ENCODE assay signal across 8 mouse cellular contexts in genomic region chr2:166713690-166714426, GRCm38 (mm10). TPM values are rescaled to one million over a fixed set of nuclear protein-coding genes. Genes with fewer than 3 reads are reported as not detected.
DNase-seq lines count a peak whose midpoint lies in the region; ATAC-seq and TF ChIP-seq lines count a peak whose summit lies in the region.

Gene Prex1 (minus strand): TSS chr2:166713832.

- peak within 1 kb of the TSS; percentile 86 for H3K4me2 ChIP-seq in forebrain, postnatal 0 days (ENCODE audit: low read depth)
- peak within 1 kb of the TSS; percentile 75 for H3K4me2 ChIP-seq in neural tube, embryonic 14.5 days (ENCODE audit: low read depth, low read length)

- no peaks in the 10 kb centered on the region for H3K9me3 ChIP-seq in MEL (replicated peaks; ENCODE audit: insufficient read depth, low read length)
- H3K9me3 ChIP-seq in forebrain, postnatal 0 days (ENCODE audit: low read length) = no peaks in the 10 kb centered on the region
- no peaks in the 10 kb centered on the region for H3K9me3 ChIP-seq in neural tube, embryonic 14.5 days (ENCODE audit: control insufficient read depth, low read length)

- 0 out of 4 replicates have a peak, but pooled peaks have one; percentile 2 to 3 for TF ChIP-seq EP300 in MEL (IDR thresholded peaks at IDR 0.05; ENCODE audit: low read depth in 1 of 2, low read length in 2 of 2)

- under 1% methylated on average over 60 of the region's 69 CpGs for WGBS in forebrain, postnatal 0 days
- WGBS in neural tube, embryonic 14.5 days = 2% methylated on average over 63 of the region's 69 CpGs

- H3K27me3 ChIP-seq in MEL (ENCODE audit: control insufficient read depth in 1 of 2, insufficient read depth in 2 of 2, low read length in 2 of 2) = no peaks in the 10 kb centered on the region
- H3K27me3 ChIP-seq in forebrain, postnatal 0 days (ENCODE audit: insufficient read depth, low read length) = no peaks in the 10 kb centered on the region
- H3K27me3 ChIP-seq in neural tube, embryonic 14.5 days (ENCODE audit: control insufficient read depth, insufficient read depth, low read length) = no peaks in the 10 kb centered on the region
- no peaks in the 10 kb centered on the region for H3K27me3 ChIP-seq in testis, adult 2 months (ENCODE audit: control insufficient read depth, insufficient read depth, low read length)

- peak within 1 kb of the TSS; percentile 70 for H3K9ac ChIP-seq in MEL (ENCODE audit: control insufficient read depth, low read depth, low read length, poor library complexity, severe bottlenecking)
- peak within 1 kb of the TSS; percentile 68 for H3K9ac ChIP-seq in forebrain, postnatal 0 days
- H3K9ac ChIP-seq in neural tube, embryonic 14.5 days (replicated peaks; ENCODE audit: low read depth, low read length) = peak within 1 kb of the TSS; percentile 78

- TF ChIP-seq RAD21 in MEL (IDR thresholded peaks at IDR 0.05; ENCODE audit: low read depth, low read length) = no peak

- peaks cover 7% of the 10 kb centered on the region for H3K79me2 ChIP-seq in MEL (ENCODE audit: control insufficient read depth, insufficient read depth, low read length, poor library complexity)

- peak; percentile 90 for ATAC-seq in forebrain, postnatal 0 days
- ATAC-seq in neural tube, embryonic 14.5 days (ENCODE audit: low read depth) = peak; percentile 86

- peaks cover 7 to 27% of the 10 kb centered on the region in 2 experiments for H3K4me1 ChIP-seq in MEL (ENCODE audit: control insufficient read depth in 1 of 2, insufficient read depth in 2 of 2, low read length in 2 of 2)
- peaks cover 11% of the 10 kb centered on the region for H3K4me1 ChIP-seq in forebrain, postnatal 0 days (ENCODE audit: insufficient read depth)
- H3K4me1 ChIP-seq in neural tube, embryonic 14.5 days (ENCODE audit: control insufficient read depth, insufficient read depth, low read length) = peaks cover 9% of the 10 kb centered on the region; the same call in 1 of the 2 replicates
- H3K4me1 ChIP-seq in testis, adult 2 months (ENCODE audit: control insufficient read depth, insufficient read depth, low read length) = peaks cover 8% of the 10 kb centered on the region

- peaks cover 0 to 13% of the 10 kb centered on the region in 2 experiments; a peak in 2 of 4 replicates for H3K36me3 ChIP-seq in MEL (ENCODE audit: control insufficient read depth in 1 of 2, insufficient read depth in 2 of 2, low read length in 2 of 2)
- no peaks in the 10 kb centered on the region for H3K36me3 ChIP-seq in forebrain, postnatal 0 days (ENCODE audit: insufficient read depth)
- no peaks in the 10 kb centered on the region for H3K36me3 ChIP-seq in neural tube, embryonic 14.5 days (ENCODE audit: control insufficient read depth, insufficient read depth, low read length)
- no peaks in the 10 kb centered on the region for H3K36me3 ChIP-seq in testis, adult 2 months (ENCODE audit: control insufficient read depth, insufficient read depth, low read length)

- H3K4me3 ChIP-seq in MEL (ENCODE audit: control insufficient read depth in 1 of 2, insufficient read depth in 1 of 2, low read depth in 2 of 2, low read length in 2 of 2) = peak within 1 kb of the TSS; percentile 63 to 99
- peak within 1 kb of the TSS; percentile 71 for H3K4me3 ChIP-seq in forebrain, postnatal 0 days (ENCODE audit: low read depth, low read length)
- H3K4me3 ChIP-seq in neural tube, embryonic 14.5 days (ENCODE audit: low read depth, low read length) = peak within 1 kb of the TSS; percentile 71
- H3K4me3 ChIP-seq in testis, adult 2 months (ENCODE audit: control insufficient read depth, low read depth, low read length) = peak within 1 kb of the TSS; percentile 81

- peak in 1 of 2 experiments; percentile 73; a peak in 3 of 4 replicates for TF ChIP-seq POLR2A in MEL (IDR thresholded peaks at IDR 0.05; ENCODE audit: control insufficient read depth in 1 of 2, insufficient read depth in 1 of 2, low read depth in 1 of 2, low read length in 2 of 2, poor library complexity in 1 of 2)
- TF ChIP-seq POLR2A in testis, adult 2 months (IDR thresholded peaks at IDR 0.05; ENCODE audit: control insufficient read depth, low read depth, low read length) = no peak

- intact Hi-C loops in heart, postnatal 36 days (cut with DNase I) = loop anchor here (2.0 to 5.0 kb wide), 3 partner anchors 68 to 122 kb away; no protein-coding TSS in a partner anchor

- no peak for TF ChIP-seq CTCF in MEL (IDR thresholded peaks at IDR 0.05 in 2 of 3, conservative IDR thresholded peaks at IDR 0.05 in 1 of 3; ENCODE audit: control insufficient read depth in 1 of 3, insufficient read depth in 1 of 3, low read depth in 2 of 3, low read length in 3 of 3, poor library complexity in 1 of 3, severe bottlenecking in 1 of 3)
- TF ChIP-seq CTCF in forebrain, postnatal 0 days (IDR thresholded peaks at IDR 0.05; ENCODE audit: low read depth) = no peak
- no peak for TF ChIP-seq CTCF in testis, adult 2 months (IDR thresholded peaks at IDR 0.05; ENCODE audit: control insufficient read depth, insufficient read depth, insufficient replicate concordance, low read depth, low read length)

- H3K27ac ChIP-seq in MEL (ENCODE audit: control insufficient read depth, low read depth, low read length) = peak within 1 kb of the TSS; percentile 87
- peak within 1 kb of the TSS; percentile 78 for H3K27ac ChIP-seq in forebrain, postnatal 0 days (ENCODE audit: low read depth, low read length)
- peak within 1 kb of the TSS; percentile 72 for H3K27ac ChIP-seq in neural tube, embryonic 14.5 days (ENCODE audit: low read depth, low read length)
- H3K27ac ChIP-seq in testis, adult 2 months (ENCODE audit: control insufficient read depth, insufficient read depth, low read depth, low read length) = no peak within 1 kb of the TSS; the same call in 1 of the 2 replicates

- DNase-seq in MEL (ENCODE audit: low read depth, low spot score) = peak; percentile 96
- peak; percentile 92 for DNase-seq in cerebellum, adult 8-10 months
- peak; percentile 97 for DNase-seq in forebrain, postnatal 0 days
- peak; percentile 98 to 100 for DNase-seq in heart, postnatal 36 days
- DNase-seq in layer of hippocampus, adult 18-20 months (ENCODE audit: low spot score in 2 of 2) = peak; percentile 95 to 98
- DNase-seq in lung, adult 18-20 months = peak; percentile 96 to 98

TF ChIP-seq in MEL, 35 proteins besides CTCF, POLR2A, EP300 and RAD21 (continues in another document):
- TF ChIP-seq TAL1 (IDR thresholded peaks at IDR 0.05; ENCODE audit: low read length) = no peak
- peak; percentile 23; the same call in 1 of the 2 replicates for TF ChIP-seq NRF1 (IDR thresholded peaks at IDR 0.05; ENCODE audit: insufficient read depth, low read depth, low read length, poor library complexity, severe bottlenecking)
- 0 out of 2 replicates have a peak, but pooled peaks have one; percentile 38 for TF ChIP-seq TBP (IDR thresholded peaks at IDR 0.05; ENCODE audit: low read depth, low read length)
- TF ChIP-seq ZC3H11A (IDR thresholded peaks at IDR 0.05; ENCODE audit: low read depth, low read length) = no peak
- no peak for TF ChIP-seq MEF2A (IDR thresholded peaks at IDR 0.05; ENCODE audit: extremely low read depth, insufficient replicate concordance, low read depth, low read length, poor library complexity, severe bottlenecking)
- TF ChIP-seq E2F4 (IDR thresholded peaks at IDR 0.05; ENCODE audit: borderline replicate concordance, low read depth, low read length) = 0 out of 2 replicates have a peak, but pooled peaks have one; percentile 28
- TF ChIP-seq MAX (IDR thresholded peaks at IDR 0.05; ENCODE audit: low read length) = no peak; the same call in none of the 2 replicates
- TF ChIP-seq ELF1 (IDR thresholded peaks at IDR 0.05; ENCODE audit: low read depth, low read length) = peak; percentile 51
- no peak for TF ChIP-seq MAFK (IDR thresholded peaks at IDR 0.05; ENCODE audit: borderline replicate concordance, low read depth, low read length)
- TF ChIP-seq CHD2 (IDR thresholded peaks at IDR 0.05; ENCODE audit: low read length) = no peak
- TF ChIP-seq UBTF (IDR thresholded peaks at IDR 0.05; ENCODE audit: borderline replicate concordance, insufficient read depth, low read depth, low read length) = no peak
- TF ChIP-seq CHD1 (IDR thresholded peaks at IDR 0.05; ENCODE audit: low read depth, low read length) = no peak
- no peak for TF ChIP-seq GABPA (IDR thresholded peaks at IDR 0.05; ENCODE audit: low read depth, low read length)
- 0 out of 2 replicates have a peak, but pooled peaks have one; percentile 10 for TF ChIP-seq POLR2AphosphoS2 (IDR thresholded peaks at IDR 0.05; ENCODE audit: low read length)
- no peak for TF ChIP-seq USF1 (IDR thresholded peaks at IDR 0.05; ENCODE audit: low read depth, low read length)
- TF ChIP-seq ZKSCAN1 (IDR thresholded peaks at IDR 0.05; ENCODE audit: low read depth, low read length) = no peak
- TF ChIP-seq SMC3 (IDR thresholded peaks at IDR 0.05; ENCODE audit: low read depth, low read length) = no peak
- TF ChIP-seq MAZ (IDR thresholded peaks at IDR 0.05; ENCODE audit: low read depth, low read length) = peak; percentile 69
- no peak for TF ChIP-seq RCOR1 (IDR thresholded peaks at IDR 0.05; ENCODE audit: low read depth, low read length)
- no peak for TF ChIP-seq GATA1 (IDR thresholded peaks at IDR 0.05; ENCODE audit: low read depth, low read length)
- no peak for TF ChIP-seq ZNF384 (IDR thresholded peaks at IDR 0.05; ENCODE audit: low read depth, low read length)
- no peak for TF ChIP-seq MYB (IDR thresholded peaks at IDR 0.05; ENCODE audit: low read depth, low read length)
- TF ChIP-seq ZMIZ1 (IDR thresholded peaks at IDR 0.05; ENCODE audit: low read depth, low read length) = no peak; the same call in 1 of the 2 replicates
- peak; percentile 15; the same call in 1 of the 2 replicates for TF ChIP-seq MXI1 (IDR thresholded peaks at IDR 0.05; ENCODE audit: low read depth, low read length)
- no peak for TF ChIP-seq KAT2A (conservative IDR thresholded peaks at IDR 0.05; ENCODE audit: low read depth, low read length)
- TF ChIP-seq MYC (IDR thresholded peaks at IDR 0.05; ENCODE audit: low read depth, low read length) = peak; percentile 60; the same call in 1 of the 2 replicates
- no peak for TF ChIP-seq JUND (IDR thresholded peaks at IDR 0.05; ENCODE audit: low read depth, low read length)
- TF ChIP-seq SIN3A (IDR thresholded peaks at IDR 0.05; ENCODE audit: low read length) = peak; percentile 63

RNA-seq across cellular contexts. Expression of gene Prex1, which starts in this region (rescaled TPM):
- 8.0 and 8.5 TPM in 2 replicates for total RNA-seq in MEL (2012; rRNA removed)
- polyA plus RNA-seq in MEL (2012; ENCODE audit: insufficient read depth in 1 of 2, insufficient read length in 2 of 2, low read depth in 1 of 2, low replicate concordance in 2 of 2, missing spikeins in 1 of 2) = 10 to 100 TPM; 15.8 to 33.1 TPM
- total RNA-seq in forebrain, postnatal 0 days (2014; rRNA removed) = 30.6 and 31.3 TPM in 2 replicates
- polyA plus RNA-seq in forebrain, postnatal 0 days (2015; fragmentation: Nextera tagmentation; extraction: Ambion mirVana) = 14.5 and 17.5 TPM in 2 replicates
- total RNA-seq in heart, postnatal 36 days (2021) = 1 to 10 TPM; 5.7 to 6.1 TPM
- total RNA-seq in layer of hippocampus, adult 18-20 months (2021) = 10 to 100 TPM; 67.8 to 68.8 TPM
- polyA plus RNA-seq in neural tube, embryonic 14.5 days (2014; fragmentation: Nextera tagmentation; extraction: Ambion mirVana) = 25.9 and 29.4 TPM in 2 replicates
- 13.6 and 14.5 TPM in 2 replicates for polyA plus RNA-seq in testis, adult 2 months (2012; rRNA removed)
